Mouse (Mus musculus): ENCODE measurements at regions not wholly inside any gene's neighbourhood (a gene's known extent, or its start where the extent isn't known, plus 50 kb on each side); places are given as distances from the start of the nearest gene placed in this dataset.

DNA sequence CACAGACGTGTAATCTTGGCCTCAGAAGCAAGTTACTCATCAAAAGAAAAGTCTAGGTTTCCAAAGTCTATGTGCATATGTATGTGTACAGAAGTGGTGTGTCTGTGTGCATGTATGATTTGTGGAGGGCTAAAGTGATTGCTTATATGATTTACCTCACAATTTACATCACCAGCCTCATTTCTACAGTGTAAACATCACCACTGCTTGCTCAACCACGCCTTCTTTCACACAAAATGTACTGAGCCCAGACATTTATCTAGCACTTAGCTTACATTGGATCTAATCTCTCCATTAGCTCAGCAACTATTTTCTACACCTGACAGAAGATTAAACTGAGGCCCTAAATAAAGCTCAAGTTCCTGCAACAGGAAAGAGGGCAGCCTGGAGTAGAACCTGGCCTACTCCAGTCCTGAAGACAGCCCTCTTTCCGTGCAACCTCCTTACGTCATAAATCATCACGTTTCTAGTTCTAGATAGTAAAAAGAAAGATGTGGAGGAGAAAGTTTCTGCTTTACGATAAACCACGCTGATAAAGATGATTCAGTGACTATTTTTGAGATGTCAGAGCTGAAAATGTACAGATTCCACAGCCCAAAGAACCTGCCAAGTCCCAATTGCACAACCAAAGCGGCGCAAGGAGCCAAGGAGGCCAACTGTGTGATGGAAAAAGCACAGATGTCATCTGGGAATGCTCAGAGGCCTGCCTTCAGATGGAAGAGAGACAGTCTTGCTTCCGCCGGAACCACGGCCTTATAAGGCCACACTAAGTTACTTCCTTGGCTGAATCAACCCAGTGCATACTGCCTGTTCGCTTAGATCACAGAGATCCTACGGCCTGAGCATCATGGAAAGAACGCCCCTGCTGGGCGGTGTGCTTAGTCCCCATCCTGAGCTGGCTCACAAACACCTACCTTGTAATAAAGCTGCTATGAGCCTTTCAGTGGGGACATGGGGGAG lies 72.5 kb upstream of the Thbs1 start:
- Histone ChIP-seq H3K27ac (peak overlapping the region; percentile 72), H3K9me3 (no peaks in the 10 kb centered on the region), H3K36me3 (no peaks in the 10 kb centered on the region), H3K4me2 (no peak overlapping the region), H3K9ac (no peak overlapping the region), H3K27me3 (replicated peaks) (no peaks in the 10 kb centered on the region), H3K4me1 (peaks cover 10% of the 10 kb centered on the region), H3K4me3 (replicated peaks) (no peak overlapping the region)
- WGBS: 53% methylated on average over 16 of the region's 16 CpGs
- peak; percentile 85 for ATAC-seq (ENCODE audit: insufficient read depth, low FRiP score, low read depth)

DNA sequence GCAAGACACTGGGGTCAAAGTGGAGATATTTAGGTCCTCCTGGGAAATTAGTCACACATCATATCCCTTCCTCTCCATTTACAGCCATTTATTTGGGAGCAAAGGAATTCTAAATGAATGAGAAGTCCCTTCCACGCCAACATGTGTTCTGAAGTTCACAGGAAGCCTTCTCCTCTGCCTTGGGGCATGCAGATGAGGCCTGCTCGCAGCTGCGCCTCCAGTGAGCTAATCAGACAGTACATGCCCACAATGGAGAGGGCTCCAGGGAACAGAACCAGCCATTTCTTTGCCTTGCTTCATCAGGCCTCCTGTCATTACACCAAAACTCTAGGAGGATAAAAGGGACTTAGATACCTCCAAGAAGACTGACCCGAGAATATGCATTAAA lies 71.9 kb upstream of the Thbs1 start:
- Histone ChIP-seq H3K9ac (no peak overlapping the region), H3K36me3 (no peaks in the 10 kb centered on the region), H3K9me3 (no peaks in the 10 kb centered on the region), H3K27me3 (replicated peaks) (no peaks in the 10 kb centered on the region), H3K4me1 (peaks cover 10% of the 10 kb centered on the region), H3K4me3 (replicated peaks) (no peak overlapping the region), H3K4me2 (no peak overlapping the region), H3K27ac (peak overlapping the region; percentile 72)
- ATAC-seq (ENCODE audit: insufficient read depth, low FRiP score, low read depth): no peak
- WGBS: 72% methylated on average over 4 of the region's 4 CpGs

DNA sequence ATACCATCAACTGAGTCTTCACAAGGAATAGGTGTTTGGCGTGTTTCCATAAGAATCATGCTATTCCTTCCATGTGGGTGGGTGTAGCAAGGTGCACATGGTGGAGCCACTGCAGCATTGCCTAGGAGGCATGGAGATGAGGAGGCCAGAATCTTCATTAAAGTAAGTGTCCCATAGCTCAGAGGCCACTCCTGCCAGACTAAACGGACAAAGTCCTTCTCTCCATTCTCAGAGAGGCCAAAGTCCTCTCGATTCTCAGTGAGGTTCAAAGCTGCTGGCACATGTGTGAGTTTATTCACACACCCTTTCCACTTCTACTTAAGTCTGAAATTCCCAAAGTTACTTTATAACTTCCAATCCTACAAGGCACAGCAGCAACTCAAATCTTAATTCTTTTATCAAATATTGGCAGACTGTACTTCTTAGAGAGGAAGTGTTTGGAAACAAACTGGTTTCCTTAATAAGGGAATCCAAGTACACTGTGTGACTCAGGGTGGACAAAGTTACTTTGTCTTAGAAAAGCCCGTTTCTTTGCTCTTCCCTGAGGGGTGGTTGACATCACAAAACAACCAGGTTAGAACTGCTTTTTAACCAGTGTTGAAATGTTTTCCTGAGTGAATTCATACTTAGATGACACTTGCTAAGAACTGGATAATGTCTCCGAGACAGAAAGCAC lies 69.2 kb upstream of the Thbs1 start:
- Histone ChIP-seq H3K4me2 (no peak overlapping the region), H3K9ac (no peak overlapping the region), H3K4me1 (peaks cover 6% of the 10 kb centered on the region), H3K4me3 (replicated peaks) (no peak overlapping the region), H3K9me3 (no peaks in the 10 kb centered on the region), H3K27me3 (replicated peaks) (no peaks in the 10 kb centered on the region), H3K36me3 (no peaks in the 10 kb centered on the region), H3K27ac (no peak overlapping the region; the same call in 1 of the 2 replicates)
- WGBS: 64% methylated on average over 5 of the region's 5 CpGs
- no peak for ATAC-seq (ENCODE audit: insufficient read depth, low FRiP score, low read depth)

DNA sequence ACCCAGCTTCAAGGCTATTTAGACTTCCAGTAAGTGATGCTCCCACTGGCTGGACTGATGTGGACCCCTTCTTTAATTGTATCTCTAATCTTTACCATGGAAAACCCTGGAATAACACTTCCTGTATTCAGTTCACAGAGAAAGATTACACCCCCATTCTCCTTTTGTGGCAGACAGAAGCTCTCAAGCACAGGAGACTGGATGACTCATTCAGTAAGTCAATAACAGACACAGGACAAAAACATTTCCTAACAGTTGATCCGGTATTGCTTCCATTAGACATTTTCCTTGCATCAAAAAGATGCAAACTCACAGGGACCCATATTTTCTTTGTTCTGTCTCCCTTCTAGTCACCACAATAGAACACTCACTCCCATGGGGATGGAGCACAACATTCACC lies 67.0 kb upstream of the Thbs1 start:
- H3K4me1 ChIP-seq: 0 out of 2 replicates have a peak, but pooled peaks cover 5% of the 10 kb centered on the region
- no peak for ATAC-seq (ENCODE audit: insufficient read depth, low FRiP score, low read depth)
- 54% methylated on average over 1 of the region's 1 CpGs for WGBS

DNA sequence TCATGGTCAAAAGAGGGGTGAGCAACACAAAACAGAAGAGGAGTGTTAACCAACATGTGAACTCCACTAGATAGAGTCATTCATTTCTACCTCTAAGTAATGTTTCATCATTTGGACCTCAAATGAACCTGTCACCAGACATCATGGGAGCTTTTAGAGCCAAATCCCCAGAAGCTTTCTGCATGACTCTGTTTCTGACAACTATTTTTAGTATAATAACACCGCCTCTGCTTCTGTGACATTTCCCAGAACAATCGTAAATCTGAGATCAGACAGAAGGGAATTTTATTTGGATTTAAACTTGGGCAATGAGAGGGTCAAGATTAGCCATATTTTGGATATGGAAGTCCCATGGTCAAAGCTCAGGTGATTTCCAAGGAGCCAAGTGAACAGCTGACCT lies 61.4 kb upstream of the Thbs1 start:
- 65% methylated on average over 2 of the region's 2 CpGs for WGBS
- H3K27me3 ChIP-seq (replicated peaks): no peaks in the 10 kb centered on the region

More for the DNA sequence above, 67.0 kb upstream of the Thbs1 start:
- H3K27ac ChIP-seq: no peak overlapping the region
- no peak overlapping the region for H3K9ac ChIP-seq
- no peaks in the 10 kb centered on the region for H3K36me3 ChIP-seq
- H3K4me3 ChIP-seq (replicated peaks): no peak overlapping the region
- H3K9me3 ChIP-seq: no peaks in the 10 kb centered on the region
- H3K27me3 ChIP-seq (replicated peaks): no peaks in the 10 kb centered on the region
- no peak overlapping the region for H3K4me2 ChIP-seq

DNA sequence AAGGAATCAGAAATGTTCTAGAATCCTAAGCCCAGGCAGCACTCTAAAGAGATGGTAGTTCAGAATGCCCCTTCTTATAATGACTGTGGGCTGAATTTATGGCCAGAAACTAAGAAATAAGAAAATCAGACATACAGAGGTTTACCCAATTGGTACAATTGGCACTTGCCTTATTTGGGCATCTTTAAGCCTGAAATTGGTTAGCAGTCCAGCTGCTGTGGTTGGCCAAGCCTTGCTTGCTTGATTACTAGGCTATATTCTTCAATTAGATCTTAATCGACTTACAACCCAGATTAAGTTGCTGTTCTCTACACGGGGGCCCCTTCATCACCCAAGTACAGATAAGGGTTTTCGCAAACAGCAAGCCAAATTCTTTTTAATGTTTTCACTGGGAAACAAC lies 60.1 kb upstream of the Thbs1 start:
- no peak for ATAC-seq (ENCODE audit: insufficient read depth, low FRiP score, low read depth)
- Histone ChIP-seq H3K4me2 (no peak overlapping the region), H3K9ac (no peak overlapping the region), H3K27me3 (replicated peaks) (no peaks in the 10 kb centered on the region), H3K9me3 (no peaks in the 10 kb centered on the region), H3K36me3 (no peaks in the 10 kb centered on the region), H3K4me3 (replicated peaks) (no peak overlapping the region), H3K27ac (no peak overlapping the region), H3K4me1 (no peaks in the 10 kb centered on the region)
- WGBS: 85% methylated on average over 3 of the region's 3 CpGs

More for the DNA sequence above, 61.4 kb upstream of the Thbs1 start:
- H3K9ac ChIP-seq: no peak overlapping the region
- no peak overlapping the region for H3K27ac ChIP-seq
- no peaks in the 10 kb centered on the region for H3K4me1 ChIP-seq
- H3K9me3 ChIP-seq: no peaks in the 10 kb centered on the region
- no peak overlapping the region for H3K4me3 ChIP-seq (replicated peaks)
- H3K36me3 ChIP-seq: no peaks in the 10 kb centered on the region
- no peak for ATAC-seq (ENCODE audit: insufficient read depth, low FRiP score, low read depth)
- H3K4me2 ChIP-seq: no peak overlapping the region

DNA sequence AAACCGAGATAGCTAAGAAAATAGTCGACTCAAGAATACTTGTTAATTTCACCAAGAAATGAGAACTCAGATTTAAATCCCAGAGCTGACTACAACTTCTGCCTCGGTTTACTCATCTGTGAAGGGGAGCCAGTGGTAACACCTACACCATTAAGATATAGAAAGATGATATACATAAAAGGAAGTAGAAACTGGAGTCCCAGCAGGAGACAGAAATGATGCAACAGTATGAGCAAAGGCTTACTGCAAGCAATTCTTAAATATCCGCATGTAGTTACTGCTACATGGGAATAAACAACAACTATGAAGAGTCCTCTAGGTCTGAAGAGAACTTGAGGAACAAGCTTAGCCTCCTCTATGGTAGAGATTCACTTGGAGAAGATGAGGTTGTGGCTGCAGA lies 58.2 kb upstream of the Thbs1 start:
- Histone ChIP-seq H3K27me3 (replicated peaks) (no peaks in the 10 kb centered on the region), H3K36me3 (no peaks in the 10 kb centered on the region), H3K4me3 (replicated peaks) (no peak overlapping the region), H3K9me3 (no peaks in the 10 kb centered on the region), H3K4me1 (no peaks in the 10 kb centered on the region), H3K4me2 (no peak overlapping the region), H3K9ac (no peak overlapping the region), H3K27ac (no peak overlapping the region)
- ATAC-seq (ENCODE audit: insufficient read depth, low FRiP score, low read depth): no peak
- WGBS: 90% methylated on average over 4 of the region's 4 CpGs

DNA sequence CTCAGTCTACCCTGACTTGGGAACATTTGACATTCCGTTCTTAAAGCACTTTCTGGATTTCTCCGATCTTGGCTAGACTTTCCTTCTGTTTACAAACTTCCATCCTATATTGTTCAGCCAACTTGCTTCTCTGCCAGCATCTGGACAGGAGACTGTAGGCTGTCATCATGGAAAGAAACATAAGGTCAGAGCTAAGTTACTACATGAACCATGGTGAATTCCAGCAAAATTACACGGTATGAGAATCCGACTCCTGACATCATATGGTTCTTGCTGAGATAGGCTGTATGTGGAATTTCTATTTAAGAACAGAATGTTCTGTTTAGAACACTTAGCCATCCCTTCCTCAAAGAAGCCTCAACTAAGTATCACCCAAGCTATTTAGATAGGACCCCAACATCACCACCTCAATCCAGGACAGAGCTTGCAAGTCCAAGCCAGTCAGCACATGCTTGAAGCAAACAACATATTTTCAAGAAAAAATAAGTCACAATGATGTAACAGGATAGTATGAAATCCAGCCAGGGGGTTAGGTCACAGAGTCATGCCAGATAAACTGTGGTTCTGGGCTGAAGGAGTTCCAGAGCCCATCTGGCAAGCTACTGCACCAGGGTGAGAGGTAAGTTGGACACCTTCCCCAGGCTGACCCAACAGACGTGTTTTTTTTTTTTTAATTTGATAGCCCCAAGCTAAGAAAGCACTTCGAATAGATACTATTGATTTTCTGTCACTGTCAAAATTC lies 52.9 kb upstream of the Thbs1 start:
- Histone ChIP-seq H3K9me3 (no peaks in the 10 kb centered on the region), H3K4me1 (no peaks in the 10 kb centered on the region), H3K36me3 (no peaks in the 10 kb centered on the region), H3K4me2 (no peak overlapping the region), H3K27ac (peak overlapping the region; percentile 45; the same call in 1 of the 2 replicates), H3K9ac (no peak overlapping the region), H3K27me3 (replicated peaks) (no peaks in the 10 kb centered on the region), H3K4me3 (replicated peaks) (no peak overlapping the region)
- ATAC-seq (ENCODE audit: insufficient read depth, low FRiP score, low read depth): no peak
- 65% methylated on average over 6 of the region's 6 CpGs for WGBS

DNA sequence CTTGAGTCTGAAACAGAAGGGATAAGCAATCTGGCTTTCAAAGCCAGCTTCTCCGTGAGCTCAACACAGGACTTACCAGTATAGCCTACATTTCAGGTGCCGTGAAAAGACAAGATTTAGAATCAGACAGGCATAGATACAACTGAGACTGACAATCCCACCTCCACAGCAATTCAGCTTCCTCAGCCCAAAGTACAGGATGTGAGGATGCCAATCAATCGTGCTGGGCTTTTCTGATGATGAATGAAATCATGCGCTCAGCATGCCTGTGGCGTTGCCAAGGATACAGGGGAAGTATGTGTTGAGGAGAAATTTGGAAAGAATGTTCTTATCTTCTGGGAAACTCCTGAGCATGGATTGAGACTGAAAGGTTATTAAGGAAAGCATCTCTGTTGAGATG lies 50.4 kb upstream of the Thbs1 start:
- H3K36me3 ChIP-seq: no peaks in the 10 kb centered on the region
- no peak overlapping the region for H3K9ac ChIP-seq
- ATAC-seq (ENCODE audit: insufficient read depth, low FRiP score, low read depth): no peak
- no peaks in the 10 kb centered on the region for H3K4me1 ChIP-seq
- H3K4me2 ChIP-seq: no peak overlapping the region
- 79% methylated on average over 5 of the region's 5 CpGs for WGBS
- no peak overlapping the region for H3K4me3 ChIP-seq (replicated peaks)
- H3K9me3 ChIP-seq: no peaks in the 10 kb centered on the region
- no peaks in the 10 kb centered on the region for H3K27me3 ChIP-seq (replicated peaks)
- no peak overlapping the region for H3K27ac ChIP-seq

Measured in stomach, embryonic 15.5 days (tissue).